Mouse (Mus musculus) brain, embryonic 14.5 days (tissue): Measurements from ENCODE around the gene Sept9.

Source experiments
- CTCF ChIP-seq: fragments of 200-500 bp; IDR thresholded peaks from 2 replicates; pipeline ENCODE4 v1.5.1; 2012; ENCODE audit warnings: inconsistent platforms, mild to moderate bottlenecking, moderate library complexity, borderline replicate concordance; ENCODE audit not compliant: insufficient read depth, insufficient read length; ENCODE audit errors: extremely low read depth
- POLR2A ChIP-seq: fragments of 200-500 bp; IDR thresholded peaks from 2 replicates; pipeline ENCODE4 v1.6.1; 2012; ENCODE audit warnings: mild to moderate bottlenecking, inconsistent platforms, borderline replicate concordance; ENCODE audit not compliant: poor library complexity, insufficient read depth, insufficient read length, severe bottlenecking; ENCODE audit errors: extremely low read depth

DNA sequence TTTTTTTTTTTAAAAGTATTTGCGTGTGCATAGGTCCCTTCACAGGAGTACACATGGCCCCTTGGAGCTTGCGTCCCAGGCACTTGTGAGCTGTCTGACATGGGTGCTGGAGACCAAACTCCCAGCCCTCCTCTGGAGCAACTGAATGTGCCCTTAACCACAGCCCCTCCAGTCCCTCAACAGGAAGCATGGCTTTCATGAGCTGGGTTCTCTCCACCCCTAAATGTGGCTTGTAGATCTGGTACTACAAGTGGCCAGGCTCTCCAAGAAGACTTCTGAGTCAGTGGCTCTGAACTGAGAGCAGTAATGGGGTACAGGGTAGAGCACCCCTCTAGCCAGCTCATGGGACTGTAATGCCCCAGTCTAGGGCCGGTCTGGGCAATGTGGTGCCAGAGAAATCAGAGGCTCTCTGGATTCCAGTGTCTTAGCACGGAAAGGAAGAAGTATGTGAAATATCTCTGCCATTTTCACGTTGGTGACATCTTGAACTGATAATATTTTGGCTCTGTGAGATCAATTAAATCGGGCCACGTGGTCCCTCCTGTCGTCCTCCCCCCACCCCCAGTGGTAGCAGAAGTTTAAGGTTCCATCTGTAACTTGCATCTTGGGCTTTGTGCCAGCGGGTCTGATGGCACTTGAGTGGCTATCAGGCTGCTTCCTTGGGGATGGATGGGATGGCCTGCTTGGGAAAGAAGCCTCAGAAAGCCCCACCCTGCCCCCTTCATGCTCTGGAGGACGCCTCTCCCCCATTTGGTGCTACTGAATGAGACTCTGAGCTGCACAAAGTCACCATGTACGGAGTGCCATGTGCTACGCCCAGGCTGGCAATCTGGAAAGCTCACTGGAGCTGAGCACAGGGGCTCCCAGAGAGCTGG is 130.9 kb downstream of the Sept9 start:
- TF ChIP-seq POLR2A (no peak), CTCF (no peak)
